Mouse (Mus musculus): Measurements from ENCODE around the gene Nab1. TPM values are rescaled to one million over a fixed set of nuclear protein-coding genes. Genes with fewer than 3 reads are reported as not detected.
"Not testable (repeated sequence)": the region's sequence is repeated elsewhere in the genome, so short reads cannot be mapped to it uniquely, and the experiment has no call there.

Nab1 gene
- total RNA-seq (2015; ENCODE audit: low replicate concordance): 9.6 and 14.8 TPM in 2 replicates
- 7.2 and 10.4 TPM in 2 replicates for total RNA-seq (2017; ENCODE audit: low replicate concordance)

DNA sequence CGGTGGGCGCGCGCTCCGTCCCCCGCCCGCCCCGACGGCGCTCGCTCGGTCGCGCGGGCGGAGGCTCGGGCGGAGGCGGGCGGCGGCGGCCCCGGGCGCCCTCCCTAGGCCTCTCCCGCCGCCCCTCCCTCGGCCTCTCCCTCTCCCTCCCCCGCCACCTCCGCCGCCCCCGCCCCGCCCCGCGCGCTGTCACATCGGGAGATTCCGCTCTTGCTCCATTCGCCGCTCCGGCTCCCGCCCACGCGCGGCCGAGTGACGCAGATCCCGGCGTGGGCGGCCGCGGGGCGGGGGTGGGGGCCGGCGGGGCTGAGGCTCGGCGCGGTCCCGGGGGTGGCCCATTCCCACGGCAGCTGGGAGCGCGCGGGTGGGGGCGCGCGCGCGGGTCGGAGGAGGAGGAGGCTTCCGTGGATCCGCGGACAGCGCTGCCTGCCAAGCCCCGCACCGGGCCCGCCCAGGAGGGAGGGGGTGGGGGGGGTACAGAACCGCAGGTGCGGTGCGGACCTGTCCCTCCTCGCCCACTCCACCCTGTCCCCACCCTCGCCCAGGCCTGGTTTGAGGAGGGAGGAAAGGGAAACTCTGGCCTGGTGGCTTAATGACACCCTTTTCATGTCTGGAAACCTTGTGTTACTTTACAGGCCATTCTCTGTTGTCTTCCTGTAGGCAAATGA lies at the start of gene Nab1:
Nab1 (minus strand) TSS at position 366 of the 668 bp plus-strand sequence.
- peak; percentile 79 for ATAC-seq (replicated peaks; ENCODE audit: low FRiP score, poor library complexity, severe bottlenecking)

DNA sequence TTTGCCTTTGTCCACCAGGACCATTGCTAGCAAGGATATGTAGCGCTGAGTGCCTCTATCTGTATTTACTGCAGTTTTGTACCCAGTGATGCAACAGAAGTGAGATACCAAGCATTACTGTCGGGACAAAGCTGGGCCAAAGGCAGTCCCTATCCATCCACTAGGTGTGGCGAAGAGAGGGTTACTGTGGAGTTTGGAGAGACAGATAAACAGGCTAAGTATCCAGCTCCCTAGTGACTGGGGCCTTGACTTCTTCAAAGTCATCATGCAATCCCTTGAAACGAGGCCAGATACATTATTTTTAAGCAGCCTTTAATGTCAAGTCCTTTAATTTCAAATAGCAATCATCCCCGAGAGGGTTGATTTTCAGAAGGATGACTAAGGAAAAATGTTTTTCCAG lies 47.0 kb upstream of the Nab1 start:
- no peak for ATAC-seq (replicated peaks; ENCODE audit: low FRiP score, poor library complexity, severe bottlenecking)

DNA sequence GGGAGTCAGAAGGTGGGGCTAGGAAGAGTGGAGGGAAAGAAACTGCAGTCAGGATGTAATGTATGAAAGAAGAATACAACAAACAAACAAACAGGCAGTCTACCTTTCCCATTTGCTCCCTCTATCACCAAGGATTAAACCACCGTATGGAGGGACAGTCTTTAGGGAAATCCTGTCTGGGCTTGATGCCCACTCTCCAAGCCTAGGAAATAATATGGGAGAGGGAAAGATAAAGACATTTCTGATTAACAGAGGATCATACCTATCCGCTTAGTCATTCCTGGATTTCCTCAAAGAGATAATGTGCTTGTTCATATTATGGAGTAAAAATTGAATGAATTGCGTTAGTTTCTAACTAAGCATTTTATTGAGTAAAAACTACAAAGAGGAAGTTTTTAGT lies 46.3 kb upstream of the Nab1 start:
- no peak for ATAC-seq (replicated peaks; ENCODE audit: low FRiP score, poor library complexity, severe bottlenecking)

DNA sequence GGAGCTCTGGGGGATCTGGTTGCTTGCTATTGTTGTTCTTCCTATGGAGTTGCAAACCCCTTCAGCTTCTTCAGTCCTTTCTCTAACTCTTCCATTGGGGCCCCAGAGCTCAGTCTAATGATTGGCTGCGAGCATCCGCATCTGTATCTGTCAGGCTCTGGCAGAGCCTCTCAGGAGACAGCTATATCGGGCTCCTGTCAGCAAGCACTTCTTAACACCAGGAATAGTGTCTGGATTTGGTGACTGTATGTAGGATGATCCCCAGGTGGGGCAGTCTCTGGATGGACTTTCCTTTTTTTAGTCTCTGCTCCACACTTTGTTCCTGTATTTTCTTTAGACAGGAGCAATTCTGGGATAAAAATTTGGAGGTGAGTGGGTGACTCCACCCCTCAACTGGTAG lies 39.6 kb upstream of the Nab1 start:
- not testable (repeated sequence) for ATAC-seq (replicated peaks; ENCODE audit: low FRiP score, poor library complexity, severe bottlenecking)

DNA sequence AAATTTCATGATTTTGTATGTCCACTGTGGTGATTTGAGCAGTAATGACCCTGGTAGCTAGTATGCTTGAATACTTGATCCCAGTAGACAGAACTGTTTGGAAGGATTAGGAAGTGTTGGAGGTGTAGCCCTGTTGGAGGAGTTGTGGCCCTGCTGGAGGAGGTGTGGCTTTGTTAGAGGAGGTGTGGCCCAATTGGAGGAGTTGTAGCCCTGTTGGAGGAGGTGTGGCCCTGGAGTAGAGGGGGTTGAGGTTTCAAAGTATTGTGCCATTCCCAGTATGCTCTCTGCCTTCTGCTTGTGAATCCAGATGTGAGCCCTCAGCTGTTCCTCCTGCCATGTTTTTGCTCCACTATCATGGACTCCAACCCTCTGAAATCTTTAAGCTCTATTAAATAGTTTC lies 29.5 kb upstream of the Nab1 start:
- no peak for ATAC-seq (replicated peaks; ENCODE audit: low FRiP score, poor library complexity, severe bottlenecking)

DNA sequence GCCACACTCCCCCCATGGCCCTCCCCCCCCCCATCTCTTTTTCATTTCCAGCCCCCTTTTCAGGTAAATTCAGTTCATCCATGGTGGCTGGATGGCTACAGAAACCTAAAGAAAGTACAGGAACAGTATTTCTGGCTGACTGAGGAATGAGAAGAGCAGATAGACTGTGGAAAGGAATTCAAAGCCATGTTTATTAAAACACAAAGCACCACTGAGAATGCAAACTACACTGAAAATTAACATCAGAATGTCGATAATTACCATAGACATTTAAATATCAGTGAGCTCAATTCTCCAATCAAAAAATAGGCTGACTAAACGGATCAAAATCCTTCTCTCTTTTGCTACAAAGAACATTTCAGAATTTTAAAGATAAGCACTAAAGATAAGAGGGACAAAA lies 27.2 kb upstream of the Nab1 start:
- no peak for ATAC-seq (replicated peaks; ENCODE audit: low FRiP score, poor library complexity, severe bottlenecking)

DNA sequence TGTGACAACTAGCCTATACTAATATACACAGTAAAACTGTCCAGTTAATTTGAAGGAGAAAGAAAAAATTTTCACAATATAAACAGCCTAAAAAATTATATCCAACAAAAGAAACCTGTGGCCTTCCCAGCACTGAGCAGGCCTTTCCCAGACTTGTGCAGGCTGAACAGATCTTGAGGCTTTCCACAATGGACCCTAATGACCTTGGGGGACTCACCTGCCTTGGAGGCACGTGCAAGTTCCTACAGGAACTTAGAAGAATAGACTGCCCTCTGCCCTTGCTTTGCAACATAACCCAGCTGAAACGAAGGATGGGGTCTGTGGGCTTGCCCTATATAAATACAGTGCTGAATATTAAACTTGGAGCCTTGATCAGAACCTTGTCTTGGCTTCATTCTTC lies 26.8 kb upstream of the Nab1 start:
- ATAC-seq (replicated peaks; ENCODE audit: low FRiP score, poor library complexity, severe bottlenecking): no peak

DNA sequence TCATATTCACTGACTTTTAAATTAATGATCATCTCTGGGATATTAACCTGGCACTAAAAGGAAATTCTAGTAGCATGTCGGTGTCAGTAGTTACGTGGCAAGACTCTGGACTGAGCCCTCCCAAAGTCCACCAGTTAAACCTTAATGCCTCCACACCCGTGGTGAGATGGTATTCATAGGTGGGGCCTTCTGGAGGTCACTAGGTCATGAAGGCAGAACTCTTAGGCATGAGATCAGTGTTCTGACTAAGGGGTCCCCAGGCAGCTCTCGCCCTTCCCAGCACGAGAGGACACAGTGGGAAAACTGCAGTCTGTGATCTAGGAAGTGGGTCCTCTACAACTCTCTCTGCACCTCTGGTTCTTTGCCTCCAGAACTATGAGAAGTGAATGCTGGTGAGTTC lies 24.2 kb upstream of the Nab1 start:
- ATAC-seq (replicated peaks; ENCODE audit: low FRiP score, poor library complexity, severe bottlenecking): no peak

DNA sequence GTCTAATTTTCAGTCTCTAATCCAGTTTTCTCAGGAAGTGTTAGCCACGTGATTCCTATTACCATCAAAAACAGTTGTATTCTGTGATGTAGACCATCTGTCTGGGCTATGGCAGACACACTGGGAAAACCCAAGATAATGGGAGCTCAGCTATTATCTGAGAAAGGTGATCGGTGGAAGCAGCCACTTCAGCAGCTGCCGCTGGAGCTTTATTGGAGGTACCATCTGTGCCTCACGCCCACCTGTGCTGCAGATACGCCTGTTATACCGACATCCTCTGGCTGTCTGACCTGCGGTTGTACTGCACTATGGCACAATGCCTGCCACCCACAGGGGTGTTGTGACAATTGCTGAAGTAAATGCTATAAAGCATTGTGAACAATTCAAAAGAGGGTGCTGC lies 23.7 kb upstream of the Nab1 start:
- ATAC-seq (replicated peaks; ENCODE audit: low FRiP score, poor library complexity, severe bottlenecking): no peak

DNA sequence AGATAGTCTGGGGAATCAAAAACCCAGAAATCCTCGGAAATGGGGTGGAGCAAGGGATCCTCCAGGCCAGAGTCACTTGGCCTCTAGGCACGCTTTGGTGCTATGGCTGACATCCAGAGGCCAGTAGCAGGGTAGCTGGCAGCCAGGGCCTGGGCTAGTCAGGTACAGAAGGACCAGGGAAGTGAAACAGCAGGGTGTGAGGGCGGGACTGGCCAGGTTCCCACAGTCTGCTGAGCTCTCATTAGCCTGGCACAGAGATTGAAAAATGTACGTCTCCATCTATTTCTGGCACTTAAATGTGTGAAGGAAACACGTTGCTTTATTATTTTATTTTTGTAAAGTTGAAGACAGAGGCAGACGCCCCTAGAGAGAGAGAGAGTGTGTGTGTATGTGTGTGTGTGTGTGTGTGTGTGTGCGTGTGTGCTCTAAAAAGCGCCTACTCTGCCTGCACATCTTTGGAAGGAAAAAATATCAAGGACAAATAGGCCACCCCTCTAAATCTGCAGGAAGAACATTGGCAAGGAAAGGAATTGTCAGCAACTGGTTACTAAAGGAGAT lies 21.0 kb upstream of the Nab1 start:
- no peak for ATAC-seq (replicated peaks; ENCODE audit: low FRiP score, poor library complexity, severe bottlenecking)

DNA sequence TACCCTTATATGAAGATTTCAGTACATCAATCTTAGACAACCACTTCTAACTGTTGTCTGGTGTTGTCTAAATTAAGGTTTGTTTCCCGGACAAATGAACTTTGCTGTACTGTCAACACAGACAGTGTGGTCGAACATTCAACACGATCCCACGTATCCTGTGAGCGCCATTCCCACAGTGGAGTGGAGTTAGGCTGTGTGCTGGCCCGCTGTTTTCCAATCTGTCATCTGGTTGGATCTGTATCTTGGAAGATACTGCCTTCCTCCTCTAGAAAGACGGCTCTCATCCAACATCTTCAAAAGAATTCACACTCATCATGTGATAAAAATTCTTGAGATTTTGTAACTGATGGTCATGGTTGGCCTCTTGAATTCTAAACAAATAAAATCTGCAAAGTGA lies 19.7 kb upstream of the Nab1 start:
- no peak for ATAC-seq (replicated peaks; ENCODE audit: low FRiP score, poor library complexity, severe bottlenecking)

DNA sequence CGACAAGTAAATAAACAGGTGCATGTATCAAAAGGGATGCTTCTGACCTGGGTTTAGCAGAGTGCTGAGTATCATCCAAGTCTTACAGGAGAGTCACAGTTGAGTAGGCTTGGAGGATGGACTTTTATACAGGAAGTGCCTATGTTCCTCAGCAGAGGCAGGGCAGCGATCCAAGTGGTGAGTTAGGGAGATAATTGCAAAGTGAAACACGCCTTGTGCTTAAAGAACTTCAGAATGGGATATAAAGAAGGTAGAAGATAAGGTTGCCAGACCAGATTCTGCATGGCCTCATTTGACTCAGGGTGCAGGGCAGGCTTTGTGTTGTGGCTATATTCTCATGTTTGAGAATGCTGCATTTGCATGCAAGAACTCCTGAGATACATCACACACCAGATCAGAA lies 14.8 kb upstream of the Nab1 start:
- ATAC-seq (replicated peaks; ENCODE audit: low FRiP score, poor library complexity, severe bottlenecking): no peak

DNA sequence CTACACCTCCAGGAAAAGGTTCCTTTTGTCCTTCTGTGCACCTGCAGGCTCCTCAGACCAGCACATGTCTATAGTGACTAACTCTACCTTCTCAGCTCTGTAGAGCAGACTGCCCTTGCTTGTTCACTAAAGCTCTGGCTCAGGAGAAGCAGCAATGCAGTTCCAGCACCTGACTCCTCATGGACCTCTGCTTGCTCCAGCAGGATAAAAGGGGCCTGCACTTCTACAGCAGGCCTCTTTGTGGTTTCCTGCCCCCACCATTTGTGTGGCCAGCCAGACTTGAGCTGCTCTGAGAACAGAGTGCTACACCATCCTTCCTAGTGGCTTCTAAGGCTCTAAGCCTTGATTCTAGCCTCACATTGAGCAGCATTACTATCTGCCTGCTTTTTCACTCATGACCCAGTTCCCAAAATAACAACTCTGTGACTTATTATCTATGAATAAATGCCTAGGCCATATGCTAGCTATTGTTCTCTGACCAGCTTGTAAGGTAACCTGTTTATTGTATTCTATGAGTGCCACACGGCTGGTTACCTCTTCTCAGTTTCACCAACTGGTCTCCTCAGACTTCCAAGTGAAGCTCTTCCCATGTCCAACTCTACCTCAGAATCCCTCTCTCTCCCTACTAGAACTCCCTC lies 11.4 kb upstream of the Nab1 start:
- ATAC-seq (replicated peaks; ENCODE audit: low FRiP score, poor library complexity, severe bottlenecking): no peak

DNA sequence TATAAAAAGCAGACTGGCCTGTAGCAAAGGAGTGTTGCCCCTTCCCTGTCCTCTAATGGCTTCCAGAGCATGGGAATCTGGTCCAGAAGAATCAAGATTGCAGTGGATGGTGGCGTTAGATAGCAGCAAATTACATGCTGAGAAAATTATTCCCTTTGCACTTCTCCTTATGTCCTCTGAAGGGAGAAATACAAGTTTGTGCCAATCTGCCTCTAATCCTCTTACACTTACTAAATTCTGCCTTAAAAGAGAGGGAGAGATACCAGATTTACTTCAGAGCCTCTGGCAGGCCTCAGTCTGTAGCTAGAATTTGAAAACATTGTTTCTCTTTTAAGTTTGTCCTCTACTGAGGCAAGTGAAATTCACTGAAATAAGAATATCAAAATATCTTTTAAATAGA lies 5.7 kb upstream of the Nab1 start:
- no peak for ATAC-seq (replicated peaks; ENCODE audit: low FRiP score, poor library complexity, severe bottlenecking)

DNA sequence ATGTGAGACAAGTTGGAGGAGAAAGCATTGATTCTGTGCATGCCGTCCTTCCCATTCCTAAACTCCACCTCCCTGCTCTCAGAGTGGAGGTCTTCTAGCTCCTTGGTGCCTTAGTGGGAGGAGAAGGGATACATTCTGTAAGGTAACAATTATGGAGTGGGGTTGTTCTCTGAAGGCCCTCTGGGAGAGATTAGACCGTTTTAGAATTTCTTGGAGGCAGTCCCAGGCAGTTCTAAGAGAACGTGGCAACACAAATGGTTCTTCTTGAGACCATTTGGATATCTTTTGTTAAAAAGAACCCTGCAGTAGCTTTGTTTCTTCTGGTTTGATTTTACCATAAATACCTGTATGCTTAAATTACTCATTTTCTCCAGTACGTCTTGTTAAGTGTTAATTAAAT lies 1.8 kb upstream of the Nab1 start:
- ATAC-seq (replicated peaks; ENCODE audit: low FRiP score, poor library complexity, severe bottlenecking): no peak

DNA sequence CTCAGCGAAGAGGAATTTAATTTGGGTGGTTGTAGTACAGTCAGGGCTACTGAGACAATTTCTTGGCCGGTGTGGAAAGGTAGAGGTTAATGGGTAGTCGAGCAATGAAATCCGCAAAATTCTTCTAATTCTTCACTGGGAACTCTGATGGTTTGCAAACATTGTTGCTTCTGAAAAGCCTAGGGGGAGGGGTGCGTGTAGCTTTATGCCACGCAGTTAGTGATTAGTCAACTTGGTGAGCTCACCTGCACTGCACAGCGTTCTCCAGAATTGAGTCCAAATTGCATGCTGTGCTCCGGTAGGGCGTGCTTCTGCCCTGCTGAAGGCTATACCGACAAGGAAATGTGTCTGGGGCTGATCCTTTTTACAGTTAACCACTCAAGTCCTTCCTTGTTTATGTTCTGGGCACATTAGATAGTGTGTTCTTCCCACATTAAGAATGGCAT lies 1.2 kb upstream of the Nab1 start:
- no peak for ATAC-seq (replicated peaks; ENCODE audit: low FRiP score, poor library complexity, severe bottlenecking)

DNA sequence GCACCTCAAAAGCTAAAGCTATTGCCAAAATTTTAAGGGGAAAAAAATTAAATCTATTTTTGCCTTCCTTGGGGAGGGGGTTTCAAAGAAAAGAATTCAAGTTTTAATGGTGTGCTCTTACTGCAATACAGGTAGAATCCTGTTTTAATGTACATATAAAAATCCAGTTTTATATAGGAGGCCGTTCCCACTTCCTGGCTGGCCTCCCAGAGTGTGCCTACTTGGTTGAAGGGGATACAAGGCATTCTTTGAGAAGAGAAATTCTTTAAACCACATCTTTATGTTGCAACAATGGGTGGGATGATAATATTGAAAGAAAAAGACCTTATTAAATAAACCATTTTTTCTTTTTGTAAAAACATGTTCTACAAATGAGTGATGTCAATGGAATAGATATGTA lies 611 bp upstream of the Nab1 start:
- ATAC-seq (replicated peaks; ENCODE audit: low FRiP score, poor library complexity, severe bottlenecking): no peak

DNA sequence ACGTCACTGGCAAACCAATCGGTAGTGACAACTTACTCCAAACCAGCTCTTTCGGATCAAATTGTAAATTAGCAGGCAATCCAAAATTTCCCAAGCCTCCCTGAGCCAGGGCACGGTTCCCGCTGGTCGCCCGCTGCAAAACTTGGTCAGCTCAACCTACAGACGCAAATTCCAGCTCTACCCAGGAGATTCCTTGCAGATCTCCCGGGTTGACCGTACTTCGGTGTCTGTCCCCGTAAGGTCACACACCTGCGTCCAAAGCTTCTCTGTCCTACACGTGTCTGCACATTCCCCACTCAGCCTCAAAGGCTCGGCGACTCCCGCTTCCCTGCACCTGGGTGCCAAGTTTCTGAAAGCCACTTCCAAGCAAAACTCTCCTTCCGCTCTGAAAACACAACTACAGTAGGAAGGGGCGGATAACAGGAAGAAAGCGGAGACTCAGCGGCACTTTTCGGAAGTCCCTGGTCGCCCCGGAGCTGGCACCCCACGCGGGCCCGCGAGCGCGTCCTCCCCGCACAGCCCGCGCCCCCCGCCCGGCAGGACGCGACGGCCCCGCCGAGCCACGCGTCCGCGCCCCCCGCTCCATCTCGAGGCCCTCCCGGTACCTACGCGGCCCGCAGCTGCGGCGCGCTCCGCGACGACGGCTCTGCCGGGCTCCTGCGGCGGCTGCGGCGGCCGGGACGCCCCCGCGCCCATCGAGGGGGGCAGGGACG lies 722 bp downstream of the Nab1 start:
- peak; percentile 44; the same call in 1 of the 2 replicates for ATAC-seq (replicated peaks; ENCODE audit: low FRiP score, poor library complexity, severe bottlenecking)

DNA sequence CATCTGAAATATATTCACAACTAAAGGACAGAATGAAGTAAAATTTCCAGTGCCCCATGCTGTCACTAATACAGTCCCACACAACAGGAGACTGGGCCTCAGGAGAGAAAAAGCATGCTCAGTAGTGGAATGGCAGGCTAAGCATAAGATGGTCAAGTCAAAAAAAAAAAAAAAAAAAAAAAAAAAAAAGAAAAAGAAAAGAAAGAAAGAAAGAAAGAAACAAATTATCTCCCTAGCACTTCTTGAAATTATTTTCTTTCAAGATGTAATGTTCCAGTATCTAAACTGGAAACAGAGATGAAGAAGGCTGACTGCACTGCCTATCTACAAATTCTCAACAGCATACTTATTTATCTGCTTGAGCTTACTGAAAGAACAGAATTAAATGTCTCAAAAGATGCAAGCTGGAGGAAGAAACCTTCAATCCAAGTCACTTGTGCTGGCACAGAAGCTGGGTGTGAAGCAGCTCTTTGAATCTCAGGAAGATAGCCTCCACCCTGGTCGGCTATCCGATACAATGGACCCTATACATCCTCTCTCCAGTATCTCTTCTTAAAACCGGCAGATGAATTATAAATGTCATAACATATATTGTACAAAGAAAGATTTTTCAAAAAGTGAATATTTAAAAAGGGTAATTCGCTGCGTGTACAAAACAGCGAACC lies 1.6 kb downstream of the Nab1 start:
- ATAC-seq (replicated peaks; ENCODE audit: low FRiP score, poor library complexity, severe bottlenecking): no peak

DNA sequence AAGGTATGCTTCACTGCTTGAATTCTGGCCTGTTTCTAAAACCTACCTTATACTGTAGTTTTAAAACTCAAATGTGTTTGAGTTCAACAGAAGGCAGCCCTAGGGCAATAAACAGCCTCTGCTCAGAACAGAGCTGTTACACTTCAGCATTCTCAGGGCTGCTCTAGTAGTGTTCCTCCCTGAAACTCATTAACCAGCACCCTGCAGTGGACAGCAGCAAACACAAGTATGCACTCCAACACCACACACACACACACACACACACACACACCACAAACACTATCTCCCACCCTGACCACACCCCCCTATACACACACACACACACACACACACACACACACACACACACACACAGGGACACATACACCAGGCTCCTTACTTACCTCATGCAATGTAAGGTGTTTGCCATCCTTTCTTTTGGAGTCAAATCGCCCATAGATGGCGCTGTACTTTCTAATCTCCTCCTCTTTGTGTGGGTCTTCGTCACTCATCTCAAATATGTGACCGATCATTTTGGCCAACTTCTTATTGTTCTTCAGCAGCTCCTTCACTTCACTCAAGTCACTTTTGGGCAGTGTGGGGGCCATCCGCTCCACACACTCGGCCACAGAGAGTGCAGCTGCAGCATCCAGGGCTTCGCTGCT lies 10.8 kb downstream of the Nab1 start:
- no peak for ATAC-seq (replicated peaks; ENCODE audit: low FRiP score, poor library complexity, severe bottlenecking)
